Mouse (Mus musculus) urinary bladder, adult 18-20 months (tissue): ENCODE data around the gene Arhgap22.

ENCODE experiments used
- DNase-seq, 2 experiments: peaks; one replicate each; pipeline ENCODE4 v3.0.0; 2022; ENCODE audit warnings: low spot score in 2 of 2, mixed read lengths in 2 of 2

Gene Arhgap22

GRCm38 (mm10) chr14:33213823-33214766, at the start of gene Arhgap22:
Gene Arhgap22 (plus strand): TSS chr14:33214026.
- DNase-seq: peak; percentile 70 to 79

- no peak for DNase-seq
Observed at GRCm38 (mm10) chr14:33168750-33169149, 45.1 kb upstream of the Arhgap22 start.

- no peak for DNase-seq
Observed at GRCm38 (mm10) chr14:33171942-33172341, 41.9 kb upstream of the Arhgap22 start.

- DNase-seq: no peak
Observed at GRCm38 (mm10) chr14:33175059-33175821, 38.6 kb upstream of the Arhgap22 start.

GRCm38 (mm10) chr14:33180102-33180501, 33.7 kb upstream of the Arhgap22 start:
- DNase-seq: no peak

- DNase-seq: peak in 1 of 2 experiments; percentile 6
Observed at GRCm38 (mm10) chr14:33185068-33185800, 28.6 kb upstream of the Arhgap22 start, which contains the start of gene Wdfy4. Gene Wdfy4 (minus strand): TSS chr14:33185508.

GRCm38 (mm10) chr14:33187201-33187600, 26.6 kb upstream of the Arhgap22 start:
- DNase-seq: no peak

GRCm38 (mm10) chr14:33189230-33189629, 24.6 kb upstream of the Arhgap22 start:
- no peak for DNase-seq

- no peak for DNase-seq
Observed at GRCm38 (mm10) chr14:33189849-33190423, 23.9 kb upstream of the Arhgap22 start.

- DNase-seq: no peak
Observed at GRCm38 (mm10) chr14:33190646-33191045, 23.2 kb upstream of the Arhgap22 start.

GRCm38 (mm10) chr14:33193762-33194161, 20.1 kb upstream of the Arhgap22 start:
- no peak for DNase-seq

- DNase-seq: no peak
Observed at GRCm38 (mm10) chr14:33194241-33194640, 19.6 kb upstream of the Arhgap22 start.

GRCm38 (mm10) chr14:33202161-33202560, 11.7 kb upstream of the Arhgap22 start:
- no peak for DNase-seq

GRCm38 (mm10) chr14:33202885-33203284, 10.9 kb upstream of the Arhgap22 start:
- no peak for DNase-seq

- DNase-seq: no peak
Observed at GRCm38 (mm10) chr14:33203777-33204176, 10.0 kb upstream of the Arhgap22 start.

- DNase-seq: no peak
Observed at GRCm38 (mm10) chr14:33205280-33205965, 8.4 kb upstream of the Arhgap22 start.

GRCm38 (mm10) chr14:33207011-33207410, 6.8 kb upstream of the Arhgap22 start:
- no peak for DNase-seq

- DNase-seq: no peak
Observed at GRCm38 (mm10) chr14:33208331-33208730, 5.5 kb upstream of the Arhgap22 start.

- DNase-seq: no peak
Observed at GRCm38 (mm10) chr14:33210806-33211205, 3.0 kb upstream of the Arhgap22 start.

- no peak for DNase-seq
Observed at GRCm38 (mm10) chr14:33212271-33212957, 1.4 kb upstream of the Arhgap22 start.
